Mouse (Mus musculus) Muller cell, postnatal 12 days (primary cell): Measurements from ENCODE around the gene Arhgef15.
"Not testable (repeated sequence)": the region's sequence is repeated elsewhere in the genome, so short reads cannot be mapped to it uniquely, and the experiment has no call there.

Experiments
- DNase-seq: peaks from one replicate; pipeline ENCODE4 v3.0.0-alpha.2; 2015; ENCODE audit errors: inconsistent ontology term

Gene Arhgef15

DNA sequence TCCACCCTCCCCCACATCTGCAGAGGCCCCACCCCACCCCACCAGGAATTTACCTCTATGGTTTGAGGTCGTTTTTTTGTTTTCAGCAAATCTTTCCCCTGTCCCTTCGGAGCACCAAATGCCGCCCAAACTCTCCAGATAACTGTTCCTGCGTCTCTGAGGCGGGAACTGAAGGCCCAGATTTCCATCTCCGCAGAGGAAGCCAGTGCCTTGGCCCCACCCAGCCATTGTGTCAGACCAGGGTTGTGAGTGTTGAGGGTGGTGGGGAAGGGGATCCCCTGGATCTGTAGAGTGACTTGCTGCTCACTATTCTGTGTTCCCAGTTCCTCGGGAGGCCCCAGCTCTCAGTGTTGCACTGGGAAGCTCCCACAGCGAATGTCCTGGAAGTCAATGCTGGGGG lies at the start of gene Arhgef15:
Arhgef15 (minus strand) TSS at position 173 of the 400 bp plus-strand sequence.
- DNase-seq = no peak

DNA sequence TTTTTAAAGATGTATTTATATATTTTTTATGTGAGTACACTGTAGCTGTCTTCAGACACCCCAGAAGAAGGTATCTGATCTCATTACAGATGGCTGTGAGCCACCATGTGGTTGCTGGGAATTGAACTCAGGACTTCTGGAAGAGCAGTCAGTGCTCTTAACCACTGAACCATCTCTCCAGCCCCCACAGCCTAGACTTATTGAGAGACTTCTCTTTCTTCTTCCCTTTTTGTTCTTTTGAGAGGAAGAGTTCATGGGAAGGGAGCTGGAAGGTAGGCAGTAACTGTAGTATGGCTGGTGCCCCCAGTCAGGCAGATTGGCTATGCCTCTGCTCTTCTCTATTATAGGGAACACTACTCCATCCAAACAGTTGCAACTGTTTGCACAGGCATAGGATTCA lies 49.3 kb upstream of the Arhgef15 start:
- DNase-seq = not testable (repeated sequence)

- DNase-seq = no peak
Measured at GRCm38 (mm10) chr11:69005193-69005592, 47.9 kb upstream of the Arhgef15 start.

DNA sequence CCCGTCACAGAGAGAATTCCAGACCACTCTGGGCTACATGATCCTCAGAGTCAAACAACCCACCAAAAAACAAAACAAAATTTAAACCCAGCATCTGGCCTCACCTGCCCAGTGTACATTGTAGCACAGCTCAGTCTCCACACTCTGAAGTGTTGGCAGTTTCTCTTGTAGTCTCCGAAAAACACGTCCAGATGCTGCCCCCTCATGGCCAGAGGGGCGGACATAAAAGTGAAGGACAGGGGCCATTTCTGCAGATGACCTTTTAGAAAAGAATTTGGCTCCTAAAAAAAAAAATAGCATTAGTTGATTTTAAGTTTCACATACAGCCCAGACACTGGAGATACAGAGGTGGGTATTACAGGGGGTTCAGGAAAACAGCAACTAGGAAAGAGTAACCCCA lies 46.3 kb upstream of the Arhgef15 start:
- DNase-seq = no peak

DNA sequence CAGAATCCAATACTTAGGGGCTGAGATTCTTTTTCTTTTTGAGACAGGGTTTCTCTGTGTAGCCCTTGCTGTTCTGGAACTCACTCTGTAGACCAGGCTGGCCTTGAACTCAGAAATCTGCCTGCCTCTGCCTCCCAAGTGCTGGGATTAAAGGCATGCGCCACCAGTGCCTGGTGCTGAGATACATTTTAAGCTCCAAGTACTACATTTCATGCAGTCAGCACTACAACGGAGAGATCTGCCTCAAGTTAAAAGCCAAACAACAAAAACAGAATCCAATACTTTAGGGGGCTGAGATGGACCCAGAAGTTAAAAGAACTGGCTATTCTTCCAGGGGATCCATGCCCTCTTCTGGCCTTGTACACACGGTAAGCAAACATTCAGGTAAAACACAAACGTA lies 45.5 kb upstream of the Arhgef15 start:
- not testable (repeated sequence) for DNase-seq

GRCm38 (mm10) chr11:68997080-68997479 lies 39.8 kb upstream of the Arhgef15 start:
- DNase-seq = no peak

DNA sequence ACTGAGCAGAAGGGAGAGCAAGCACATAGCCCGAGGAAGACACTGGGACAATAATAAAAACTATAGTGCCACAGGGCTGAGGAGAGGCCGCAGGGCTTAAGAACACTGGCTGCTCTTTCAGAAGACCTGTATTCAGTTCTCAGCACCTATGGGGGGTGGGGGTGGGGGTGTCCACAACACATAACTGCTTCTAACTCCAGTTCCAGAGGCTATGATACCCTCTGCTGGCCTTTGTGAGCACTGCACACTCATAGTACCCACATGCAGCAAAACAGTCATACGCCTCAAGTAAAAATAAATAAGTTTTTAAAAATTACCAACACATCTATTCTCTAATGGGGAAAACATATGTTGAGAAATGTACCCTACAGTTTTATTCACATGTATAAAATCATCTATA lies 37.1 kb upstream of the Arhgef15 start:
- DNase-seq = no peak

GRCm38 (mm10) chr11:68993122-68993521 lies 35.8 kb upstream of the Arhgef15 start:
- DNase-seq = no peak

DNA sequence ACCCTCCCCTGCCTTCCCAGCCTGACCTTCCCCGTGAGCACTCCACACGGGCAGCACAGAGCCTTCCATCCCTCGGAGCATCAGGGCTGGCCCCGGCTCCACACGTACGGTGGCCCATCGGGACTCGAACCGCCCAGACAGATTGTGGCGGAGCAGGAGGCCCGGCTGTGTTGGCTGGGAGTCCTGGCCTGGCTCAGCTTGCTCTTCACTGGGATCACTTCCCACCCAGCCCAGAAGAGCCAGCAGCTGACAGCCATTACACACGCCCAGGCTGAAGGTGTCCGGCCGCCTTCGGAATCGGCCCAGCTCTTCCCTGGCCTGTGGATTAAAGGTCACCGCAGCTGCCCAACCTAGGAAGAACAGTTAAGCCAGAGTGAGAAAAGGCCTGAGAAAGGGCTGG lies 31.1 kb upstream of the Arhgef15 start:
- DNase-seq = no peak

DNA sequence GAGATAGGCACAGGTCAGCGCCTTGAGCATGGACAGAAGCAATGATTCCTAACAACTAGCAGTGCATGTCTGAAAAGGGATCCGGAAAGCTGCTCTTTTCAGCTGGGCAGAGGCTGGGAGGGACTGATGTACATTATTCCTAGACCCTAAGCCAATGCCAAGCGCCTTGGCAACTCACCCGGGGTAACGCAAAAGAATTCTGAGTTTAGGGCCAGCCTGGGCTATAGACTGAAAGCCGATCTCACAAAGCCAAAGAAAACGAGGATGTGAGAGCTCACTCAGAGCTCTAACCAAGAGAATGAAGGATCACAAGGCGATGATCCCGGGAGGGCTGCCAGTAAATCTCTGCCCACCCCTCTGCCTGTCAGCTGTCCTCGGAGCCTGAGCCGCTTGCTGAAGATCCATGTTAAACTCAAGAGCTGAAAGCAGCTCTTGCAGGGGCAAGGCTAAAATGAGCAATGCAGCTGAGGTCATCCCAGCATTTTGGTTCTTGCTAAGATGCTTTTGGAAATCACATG lies 30.1 kb upstream of the Arhgef15 start:
- no peak for DNase-seq

DNA sequence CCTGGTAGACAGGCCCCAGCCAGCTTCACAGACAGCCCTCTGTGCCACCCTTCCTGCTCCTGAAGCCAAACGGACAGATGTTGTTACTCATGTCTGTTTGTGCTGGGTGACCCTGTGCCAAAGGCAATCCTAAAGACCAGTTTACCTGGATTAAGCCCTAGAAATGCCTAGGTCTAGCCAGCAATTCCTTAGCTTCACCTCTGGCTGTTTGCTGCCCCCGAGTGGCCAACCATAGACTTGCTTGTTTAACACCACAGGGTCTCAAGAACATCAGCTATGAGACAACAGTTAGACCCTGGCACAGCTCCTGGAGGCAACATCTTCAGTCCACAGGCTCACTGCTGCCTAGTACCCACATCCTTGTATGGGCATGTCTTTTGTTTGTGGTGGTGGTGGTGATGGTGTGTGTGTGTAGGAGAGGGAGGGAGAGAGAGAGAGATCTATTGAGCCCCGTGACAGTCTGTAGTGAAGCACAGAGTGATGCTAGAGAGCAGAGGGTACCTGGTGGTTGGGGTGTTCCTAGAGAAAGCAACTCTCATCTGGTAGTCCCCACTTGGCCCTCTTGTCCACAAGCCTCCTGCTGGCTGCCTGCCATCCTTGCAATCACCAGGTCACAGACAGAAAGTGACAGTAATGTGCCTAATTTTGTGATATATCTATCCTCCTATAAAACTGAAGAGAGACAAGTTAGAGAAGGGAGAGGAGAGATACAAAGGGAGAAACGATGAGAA lies 25.5 kb upstream of the Arhgef15 start:
- peak; percentile 48 for DNase-seq

DNA sequence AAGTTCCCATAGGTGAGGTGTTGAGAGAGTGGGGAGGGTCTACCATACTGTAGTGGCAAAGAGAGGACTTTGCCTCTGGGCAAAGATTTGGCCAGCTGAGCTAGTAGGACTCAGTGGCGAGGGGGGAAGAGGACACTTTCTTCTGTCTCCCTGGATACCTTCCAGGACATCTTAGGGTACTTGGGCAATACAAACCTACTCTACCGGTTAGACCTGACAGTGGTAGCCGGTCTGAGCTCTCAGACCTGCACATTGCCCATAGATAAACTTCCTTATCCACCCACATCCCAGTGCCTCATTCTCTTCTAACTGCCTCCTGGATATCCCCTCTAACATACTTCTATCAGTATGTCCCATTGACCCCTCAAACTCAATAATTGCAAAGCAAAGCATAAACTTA lies 23.6 kb upstream of the Arhgef15 start:
- DNase-seq = no peak

GRCm38 (mm10) chr11:68979320-68979733 lies 22.0 kb upstream of the Arhgef15 start:
- DNase-seq = no peak

GRCm38 (mm10) chr11:68975601-68976000 lies 18.3 kb upstream of the Arhgef15 start:
- DNase-seq = no peak

- DNase-seq = no peak
Measured at GRCm38 (mm10) chr11:68975085-68975484, 17.8 kb upstream of the Arhgef15 start, which contains the start of gene Rangrf. Gene Rangrf (minus strand): TSS chr11:68975185.

DNA sequence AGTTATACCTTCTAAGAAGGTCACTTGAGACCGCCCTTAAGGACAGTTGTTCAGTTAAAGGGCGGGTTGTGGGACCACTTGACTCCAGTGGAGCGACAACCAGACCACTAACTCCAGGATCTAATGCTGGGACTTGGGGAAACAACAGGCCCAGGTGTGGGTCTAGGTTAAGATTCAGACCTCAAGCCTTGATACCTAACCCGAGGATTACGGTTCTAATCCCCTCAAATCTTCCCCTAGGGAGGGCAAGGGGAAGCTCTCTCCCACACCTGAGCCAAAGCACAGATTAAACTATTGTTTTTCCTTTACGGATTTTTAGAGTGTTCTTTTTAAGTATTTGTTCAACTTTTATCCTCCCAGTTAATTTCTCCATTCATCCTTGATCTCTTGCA lies 16.8 kb upstream of the Arhgef15 start:
- no peak for DNase-seq

GRCm38 (mm10) chr11:68973250-68974058 lies 16.2 kb upstream of the Arhgef15 start:
- peak; percentile 92 for DNase-seq

GRCm38 (mm10) chr11:68970232-68970631 lies 13.0 kb upstream of the Arhgef15 start:
- DNase-seq = no peak

GRCm38 (mm10) chr11:68968752-68969151 lies 11.5 kb upstream of the Arhgef15 start:
- DNase-seq = no peak

GRCm38 (mm10) chr11:68967337-68968282 lies 10.3 kb upstream of the Arhgef15 start, which contains the start of gene Slc25a35:
Gene Slc25a35 (plus strand): TSS chr11:68968131.
- peak; percentile 96 for DNase-seq

DNA sequence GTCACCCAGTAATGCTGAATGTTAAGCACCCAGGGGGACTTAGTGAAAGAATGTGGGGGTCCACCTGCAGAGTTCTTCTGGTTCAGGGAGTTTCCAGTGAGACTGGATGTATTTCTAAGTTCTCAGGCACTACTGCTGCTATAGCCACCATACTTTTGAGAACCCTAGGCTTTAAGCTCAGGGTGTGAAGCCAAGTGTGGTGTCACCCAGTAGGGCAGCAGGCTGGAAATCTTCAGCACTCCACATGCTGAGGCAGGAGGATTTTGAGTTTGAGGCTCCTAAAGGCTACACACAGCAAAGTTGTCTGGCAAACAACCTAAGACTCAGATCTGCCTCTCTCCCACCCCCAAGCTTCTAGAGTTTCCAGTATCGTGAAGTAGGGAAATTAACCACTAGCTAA lies 9.3 kb upstream of the Arhgef15 start:
- DNase-seq = no peak

GRCm38 (mm10) chr11:68965845-68966244 lies 8.6 kb upstream of the Arhgef15 start:
- DNase-seq = no peak
